Mouse (Mus musculus) heart, postnatal 0 days (tissue): ENCODE measurements at regions not wholly inside any gene's neighbourhood (a gene's known extent, or its start where the extent isn't known, plus 50 kb on each side); places are given as distances from the start of the nearest gene placed in this dataset.

Experiments used
- ATAC-seq: fragments of 200-750 bp; cut with Nextera tagmentation; 2 replicates; pipeline ENCODE4 v1.8.0; 2017; ENCODE audit warnings: low read depth, moderate number of reproducible peaks, moderate library complexity; ENCODE audit not compliant: insufficient read depth
- DNase-seq: peaks from one replicate; pipeline ENCODE4 v3.0.0-alpha.2; 2016; ENCODE audit warnings: low spot score
- H3K27ac ChIP-seq: fragments of 300-500 bp; sonication (generic); 2 replicates; pipeline ENCODE4 v1.5.1; 2014; ENCODE audit warnings: low read depth, mild to moderate bottlenecking
- H3K27me3 ChIP-seq: fragments of 300-500 bp; sonication (generic); 2 replicates; pipeline ENCODE4 v1.6.1; 2014; ENCODE audit warnings: low read length, mixed read lengths; ENCODE audit not compliant: control insufficient read depth, insufficient read depth
- H3K36me3 ChIP-seq: fragments of 300-500 bp; sonication (generic); replicated peaks from 2 replicates; pipeline ENCODE4 v1.6.1; 2014; ENCODE audit warnings: low read length, mixed read lengths; ENCODE audit not compliant: control insufficient read depth, insufficient read depth
- H3K4me1 ChIP-seq: fragments of 300-500 bp; sonication (generic); 2 replicates; pipeline ENCODE4 v1.6.1; 2014; ENCODE audit warnings: antibody characterized with exemption; ENCODE audit not compliant: control insufficient read depth, insufficient read depth
- H3K4me2 ChIP-seq: fragments of 300-500 bp; sonication (generic); 2 replicates; pipeline ENCODE4 v1.6.1; 2014; ENCODE audit warnings: low read depth, mild to moderate bottlenecking, low read length, moderate library complexity
- H3K4me3 ChIP-seq: fragments of 300-500 bp; sonication (generic); 2 replicates; pipeline ENCODE4 v1.5.1; 2014; ENCODE audit warnings: low read depth, low read length
- H3K9ac ChIP-seq: fragments of 300-500 bp; sonication (generic); replicated peaks from 2 replicates; pipeline ENCODE4 v1.6.1; 2014; ENCODE audit warnings: low read depth, low read length, mixed read lengths
- H3K9me3 ChIP-seq: fragments of 300-500 bp; sonication (generic); replicated peaks from 2 replicates; pipeline ENCODE4 v1.6.1; 2016; ENCODE audit warnings: low read length; ENCODE audit not compliant: control insufficient read depth
- CTCF ChIP-seq: IDR thresholded peaks from 2 replicates; pipeline ENCODE4 v1.5.1; 2016; ENCODE audit warnings: antibody characterized with exemption, control low read depth, low read depth
- EP300 ChIP-seq: IDR thresholded peaks from 2 replicates; pipeline ENCODE4 v1.6.1; 2016; ENCODE audit warnings: antibody characterized with exemption, low read depth
- WGBS: fragments of 180-500 bp; shearing (Covaris S2); extraction: QIAGEN DNeasy Blood & Tissue Kit; methylation state at CpG from one replicate; pipeline ENCODE4 v1.1.7; 2014; 5-methylcytosine and 5-hydroxymethylcytosine counted together

DNA sequence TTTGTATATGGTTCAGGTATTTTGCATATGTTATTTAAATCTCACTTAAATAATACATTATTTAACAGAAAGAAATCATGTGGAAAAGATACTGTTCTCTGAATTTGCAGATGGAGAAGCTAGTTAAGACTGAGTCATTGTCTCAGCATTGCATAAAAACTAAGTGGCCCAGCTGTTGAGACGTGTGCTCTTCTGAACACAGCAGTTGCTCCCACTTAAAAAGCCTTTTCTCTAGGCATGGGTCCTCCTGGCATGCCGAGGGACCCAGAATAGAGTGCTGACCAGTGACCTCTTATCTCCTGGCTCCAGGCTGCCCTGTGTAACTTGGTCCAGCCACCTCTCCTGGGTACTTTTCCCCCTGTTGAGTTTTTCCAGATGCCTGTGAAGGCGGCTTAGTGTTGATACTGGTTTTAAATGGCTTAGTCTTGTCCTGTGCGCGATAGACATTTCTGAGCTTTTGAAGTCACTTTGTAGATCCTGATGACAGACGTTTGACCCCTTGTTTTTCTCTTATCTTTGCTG is 312.2 kb downstream of the Plpp3 start:
- H3K27me3 ChIP-seq: 0 out of 2 replicates have a peak, but pooled peaks cover 6% of the 10 kb centered on the region
- H3K9ac ChIP-seq: no peak overlapping the region
- no peaks in the 10 kb centered on the region for H3K4me1 ChIP-seq
- no peak overlapping the region for H3K4me2 ChIP-seq
- no peak overlapping the region for H3K4me3 ChIP-seq
- WGBS: 34% methylated on average over 6 of the region's 6 CpGs
- TF ChIP-seq CTCF (no peak), EP300 (no peak)
- no peak overlapping the region for H3K27ac ChIP-seq
- ATAC-seq (peak; percentile 49; the same call in 1 of the 2 replicates), DNase-seq (no peak)
- no peaks in the 10 kb centered on the region for H3K9me3 ChIP-seq
- H3K36me3 ChIP-seq: no peaks in the 10 kb centered on the region

DNA sequence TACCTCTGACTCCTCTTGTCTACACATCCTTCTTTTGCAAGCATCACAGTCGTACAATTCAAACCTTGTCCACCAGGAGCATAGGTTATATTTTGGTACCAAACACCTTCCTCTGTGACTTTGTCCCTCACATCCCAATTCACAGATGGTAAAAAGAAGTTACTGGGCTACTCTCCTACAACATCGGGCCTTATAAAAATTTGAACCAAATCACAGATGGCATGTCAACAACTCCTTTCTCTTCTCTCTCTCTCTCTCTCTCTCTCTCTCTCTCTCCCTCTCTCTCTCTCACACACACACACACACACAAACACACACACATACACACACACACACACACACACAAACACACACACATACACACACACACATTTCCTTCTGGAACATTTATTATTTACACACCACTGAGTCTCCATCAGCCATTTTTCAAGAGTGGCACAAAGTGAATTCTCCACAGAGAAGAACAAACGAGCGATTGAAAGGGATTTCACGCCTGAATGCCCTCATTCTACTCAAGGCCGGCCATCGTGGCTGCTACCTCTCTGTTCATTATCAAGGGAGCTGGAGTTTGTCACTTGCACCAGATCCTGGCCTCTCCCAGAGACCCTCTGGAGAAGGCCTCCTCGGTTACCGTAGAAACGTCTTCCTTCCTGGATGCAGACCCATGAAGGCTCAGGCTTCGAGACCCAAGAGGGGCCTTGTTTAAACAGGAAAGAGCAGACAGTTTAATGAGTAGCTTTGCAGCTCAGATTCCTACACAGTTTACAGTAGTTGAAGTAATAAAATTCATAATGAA is 314.7 kb upstream of the Gm12728 start:
- H3K27me3 ChIP-seq: 0 out of 2 replicates have a peak, but pooled peaks cover 6% of the 10 kb centered on the region
- H3K36me3 ChIP-seq: no peaks in the 10 kb centered on the region
- no peaks in the 10 kb centered on the region for H3K9me3 ChIP-seq
- no peak overlapping the region for H3K9ac ChIP-seq
- ATAC-seq (no peak), DNase-seq (no peak)
- H3K27ac ChIP-seq: no peak overlapping the region
- H3K4me3 ChIP-seq: no peak overlapping the region
- no peak for TF ChIP-seq CTCF
- H3K4me2 ChIP-seq: no peak overlapping the region
- 49% methylated on average over 11 of the region's 11 CpGs for WGBS
- H3K4me1 ChIP-seq: no peaks in the 10 kb centered on the region

DNA sequence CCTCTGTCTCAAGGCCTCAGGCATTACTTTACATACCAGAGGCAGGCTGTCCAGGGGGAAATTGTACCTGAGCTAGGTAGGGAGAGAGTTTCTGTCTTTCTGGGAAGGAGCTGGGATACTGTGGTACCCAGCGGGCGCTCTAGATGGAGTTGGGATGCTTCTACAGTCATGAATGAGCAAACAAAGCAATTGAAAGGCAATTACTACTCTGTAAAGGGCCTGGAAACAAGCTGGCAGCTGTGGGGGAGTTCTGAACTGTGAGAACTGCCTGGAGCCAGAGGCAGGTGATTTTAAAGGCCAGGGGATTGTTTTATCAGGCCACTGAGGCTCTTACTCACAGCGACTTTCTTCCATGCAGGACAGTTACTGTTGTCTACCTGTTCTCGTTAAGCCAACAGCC is 313.3 kb upstream of the Gm12728 start:
- Histone ChIP-seq H3K27ac (no peak overlapping the region), H3K4me3 (no peak overlapping the region), H3K4me2 (no peak overlapping the region), H3K4me1 (no peaks in the 10 kb centered on the region), H3K27me3 (0 out of 2 replicates have a peak, but pooled peaks cover 4% of the 10 kb centered on the region), H3K36me3 (no peaks in the 10 kb centered on the region), H3K9ac (no peak overlapping the region), H3K9me3 (no peaks in the 10 kb centered on the region)
- TF ChIP-seq EP300: no peak
- no peak for TF ChIP-seq CTCF
- DNase-seq (no peak), ATAC-seq (no peak)
- 92% methylated on average over 4 of the region's 4 CpGs for WGBS

DNA sequence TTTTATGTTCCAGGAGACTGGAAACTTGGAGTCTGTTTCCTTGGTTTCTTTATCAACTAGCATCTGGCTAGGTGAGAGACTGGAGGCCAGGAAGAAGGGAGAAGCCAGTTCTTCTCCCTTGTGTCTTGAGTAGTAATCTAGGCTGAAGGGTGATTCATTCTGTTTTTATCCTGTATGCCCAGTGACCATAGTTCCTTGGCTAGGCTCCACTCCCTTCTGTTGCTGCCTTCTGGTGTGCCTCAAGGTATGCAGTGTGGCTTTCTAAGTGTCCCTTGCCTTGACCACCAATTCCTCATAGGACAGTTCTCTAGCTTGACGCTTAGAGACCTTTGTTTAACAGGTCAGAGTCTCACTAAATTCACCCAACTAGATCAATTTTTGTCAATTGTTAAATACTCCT is 303.3 kb upstream of the Gm12728 start:
- H3K36me3 ChIP-seq: no peaks in the 10 kb centered on the region
- WGBS: 89% methylated on average over 1 of the region's 1 CpGs
- H3K9me3 ChIP-seq: no peaks in the 10 kb centered on the region
- DNase-seq (no peak), ATAC-seq (no peak)
- no peaks in the 10 kb centered on the region for H3K4me1 ChIP-seq
- no peak overlapping the region for H3K27ac ChIP-seq
- H3K4me2 ChIP-seq: no peak overlapping the region
- no peak overlapping the region for H3K9ac ChIP-seq
- no peak overlapping the region for H3K4me3 ChIP-seq
- no peaks in the 10 kb centered on the region for H3K27me3 ChIP-seq
- TF ChIP-seq CTCF (no peak), EP300 (no peak)

DNA sequence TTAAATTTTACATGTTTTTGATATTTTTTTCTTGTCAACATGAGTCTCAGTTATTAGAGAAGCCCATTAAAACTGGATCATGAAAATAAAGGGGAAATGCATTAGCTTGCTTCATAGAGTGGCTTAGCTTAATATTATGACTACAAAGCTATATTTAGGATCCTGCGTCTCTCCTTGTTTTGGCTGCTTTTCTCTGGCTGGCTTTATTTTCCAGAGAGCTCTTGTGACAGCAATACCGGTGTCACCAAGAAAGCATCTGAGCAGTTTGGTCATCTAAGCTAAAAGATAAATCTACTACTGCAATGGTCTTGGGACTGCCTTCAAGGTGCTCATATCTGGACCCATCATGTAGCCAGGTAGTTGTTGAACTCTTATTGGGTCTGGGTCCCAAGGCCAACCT is 293.5 kb upstream of the Gm12728 start:
- Histone ChIP-seq H3K27ac (no peak overlapping the region), H3K4me2 (no peak overlapping the region), H3K9ac (no peak overlapping the region), H3K36me3 (no peaks in the 10 kb centered on the region), H3K4me1 (peaks cover 4% of the 10 kb centered on the region; the same call in 1 of the 2 replicates), H3K27me3 (no peaks in the 10 kb centered on the region), H3K4me3 (no peak overlapping the region), H3K9me3 (no peaks in the 10 kb centered on the region)
- 42% methylated on average over 2 of the region's 2 CpGs for WGBS
- TF ChIP-seq CTCF (no peak), EP300 (no peak)
- DNase-seq (peak; percentile 23), ATAC-seq (no peak; the same call in 1 of the 2 replicates)
